Mouse (Mus musculus): ENCODE results near the gene Egflam. TPM values are rescaled to one million over a fixed set of nuclear protein-coding genes. Genes with fewer than 3 reads are reported as not detected.

Gene Egflam
- polyA plus RNA-seq, 1 experiment from 2014 or later = not detected

DNA sequence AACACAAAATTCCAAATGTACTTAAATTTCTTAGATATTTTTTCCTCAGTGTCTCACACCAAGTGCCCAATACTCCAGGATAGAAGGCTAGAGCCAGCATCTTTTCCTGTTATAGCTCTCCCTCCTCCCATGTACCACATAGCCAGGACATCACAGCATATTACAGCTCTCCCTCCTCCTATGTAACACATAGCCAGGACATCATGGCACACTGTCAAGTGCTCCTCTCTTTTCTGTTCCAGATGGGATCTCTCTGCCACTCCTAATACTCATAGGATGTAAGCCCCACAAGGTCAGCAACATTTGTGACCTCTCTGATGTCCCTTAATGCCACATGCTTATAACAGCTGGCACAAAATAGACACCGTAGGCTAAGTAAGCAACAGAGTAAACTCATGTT lies 65.3 kb downstream of the Egflam start:
- no peak overlapping the region for H3K4me3 ChIP-seq (ENCODE audit: inconsistent target)
- no peaks in the 10 kb centered on the region for H3K36me3 ChIP-seq (ENCODE audit: inconsistent target)
- no peak overlapping the region for H3K27ac ChIP-seq
- no peaks in the 10 kb centered on the region for H3K79me2 ChIP-seq (ENCODE audit: inconsistent target)
- 100% methylated on average over 1 of the region's 1 CpGs for WGBS (ENCODE audit: missing documents)

DNA sequence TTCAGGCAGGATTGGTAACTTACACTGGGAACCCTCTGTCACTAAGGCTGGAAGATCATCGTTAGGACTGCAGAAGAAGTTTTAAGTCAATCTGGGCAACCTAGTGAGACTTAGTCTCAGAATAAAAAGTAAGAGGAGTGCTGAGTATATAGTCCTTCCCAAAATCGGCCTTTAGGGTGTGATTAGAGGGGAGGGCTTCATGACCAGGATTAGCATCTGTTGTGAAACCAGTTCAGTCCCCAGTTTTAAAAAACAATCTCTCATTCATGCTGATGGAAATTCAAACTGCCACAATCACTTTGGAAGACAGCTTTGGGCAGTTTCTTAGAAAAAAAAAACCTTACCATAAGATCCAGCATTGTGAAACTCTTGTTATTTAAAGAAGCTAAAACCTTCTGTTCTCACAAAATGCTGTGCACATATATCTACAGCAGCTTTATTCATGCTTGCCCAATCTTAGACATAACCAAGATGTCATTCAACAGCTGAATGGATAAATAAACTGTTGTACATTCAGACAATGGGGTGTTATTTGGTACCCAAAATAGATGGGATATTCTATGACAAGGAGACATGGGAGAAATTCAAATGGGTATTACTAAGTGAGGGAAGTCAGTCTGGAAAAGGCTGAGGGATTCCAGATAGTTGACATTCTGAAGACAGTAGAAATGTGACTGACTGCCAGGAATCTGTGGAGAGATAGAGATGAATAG lies 75.4 kb downstream of the Egflam start:
- Histone ChIP-seq H3K4me3 (ENCODE audit: inconsistent target) (no peak overlapping the region), H3K36me3 (ENCODE audit: inconsistent target) (no peaks in the 10 kb centered on the region), H3K79me2 (ENCODE audit: inconsistent target) (no peaks in the 10 kb centered on the region), H3K27ac (no peak overlapping the region)
- WGBS (ENCODE audit: missing documents) = 82% methylated on average over 2 of the region's 2 CpGs

- no peak overlapping the region for H3K4me3 ChIP-seq (ENCODE audit: inconsistent target)
- H3K27ac ChIP-seq = no peak overlapping the region
- no peaks in the 10 kb centered on the region for H3K36me3 ChIP-seq (ENCODE audit: inconsistent target)
- no peaks in the 10 kb centered on the region for H3K79me2 ChIP-seq (ENCODE audit: inconsistent target)
- 88% methylated on average over 4 of the region's 4 CpGs for WGBS (ENCODE audit: missing documents)
Observed at GRCm38 (mm10) chr15:7320901-7321300, 77.3 kb downstream of the Egflam start.

DNA sequence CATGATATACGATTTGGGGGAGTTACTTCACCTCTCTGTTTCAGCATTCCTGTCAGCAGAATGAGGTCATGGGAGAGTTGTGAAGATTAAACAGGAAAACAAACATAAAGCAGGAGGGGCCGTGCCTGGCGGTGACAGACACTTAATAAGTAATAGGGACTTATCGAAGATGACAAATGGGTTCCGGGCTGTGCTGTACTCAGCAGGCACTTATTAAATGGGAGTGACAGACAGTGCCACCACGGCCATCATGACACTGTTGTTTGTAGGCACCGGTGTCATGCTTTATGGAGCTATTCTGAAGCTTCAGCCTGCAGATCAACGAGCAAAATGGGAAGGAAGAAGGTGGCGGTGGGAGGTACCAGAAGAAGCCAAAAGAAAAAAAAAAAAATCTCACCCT lies 82.7 kb downstream of the Egflam start:
- H3K79me2 ChIP-seq (ENCODE audit: inconsistent target) = no peaks in the 10 kb centered on the region
- no peaks in the 10 kb centered on the region for H3K36me3 ChIP-seq (ENCODE audit: inconsistent target)
- WGBS (ENCODE audit: missing documents) = 81% methylated on average over 9 of the region's 9 CpGs
- no peak overlapping the region for H3K4me3 ChIP-seq (ENCODE audit: inconsistent target)
- H3K27ac ChIP-seq = no peak overlapping the region

- WGBS (ENCODE audit: missing documents) = 96% methylated on average over 2 of the region's 4 CpGs
- Histone ChIP-seq H3K27ac (no peak overlapping the region), H3K79me2 (ENCODE audit: inconsistent target) (no peaks in the 10 kb centered on the region), H3K36me3 (ENCODE audit: inconsistent target) (no peaks in the 10 kb centered on the region), H3K4me3 (ENCODE audit: inconsistent target) (no peak overlapping the region)
Observed at GRCm38 (mm10) chr15:7308711-7309110, 89.5 kb downstream of the Egflam start.

GRCm38 (mm10) chr15:7299892-7300291 lies 98.3 kb downstream of the Egflam start:
- WGBS (ENCODE audit: missing documents) = 79% methylated on average over 1 of the region's 1 CpGs
- H3K27ac ChIP-seq = no peak overlapping the region
- H3K79me2 ChIP-seq (ENCODE audit: inconsistent target) = no peaks in the 10 kb centered on the region
- no peak overlapping the region for H3K4me3 ChIP-seq (ENCODE audit: inconsistent target)
- no peaks in the 10 kb centered on the region for H3K36me3 ChIP-seq (ENCODE audit: inconsistent target)

GRCm38 (mm10) chr15:7295199-7295598 lies 103.0 kb downstream of the Egflam start:
- no peaks in the 10 kb centered on the region for H3K79me2 ChIP-seq (ENCODE audit: inconsistent target)
- H3K36me3 ChIP-seq (ENCODE audit: inconsistent target) = no peaks in the 10 kb centered on the region
- 88% methylated on average over 1 of the region's 1 CpGs for WGBS (ENCODE audit: missing documents)
- H3K27ac ChIP-seq = no peak overlapping the region
- no peak overlapping the region for H3K4me3 ChIP-seq (ENCODE audit: inconsistent target)

DNA sequence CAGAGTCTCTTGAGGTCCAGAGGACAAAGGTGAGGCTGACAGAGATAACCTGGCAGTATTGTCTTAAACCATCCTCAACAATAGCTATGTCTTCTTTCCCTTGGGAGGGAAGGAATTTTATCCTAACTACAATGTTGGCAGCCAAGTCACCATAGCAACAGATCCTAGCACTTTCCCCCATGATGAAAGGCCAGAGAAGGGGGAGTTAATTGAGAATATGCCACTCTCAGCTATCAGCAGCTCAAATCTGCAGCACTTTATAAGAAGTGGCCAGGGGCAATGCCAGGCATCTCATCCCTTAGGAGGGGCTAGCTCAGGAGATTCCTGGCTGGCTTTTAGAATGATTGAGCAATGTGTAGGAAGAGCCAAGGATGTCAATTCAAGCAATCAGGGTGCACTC lies 105.3 kb downstream of the Egflam start:
- H3K27ac ChIP-seq = no peak overlapping the region
- no peaks in the 10 kb centered on the region for H3K36me3 ChIP-seq (ENCODE audit: inconsistent target)
- H3K4me3 ChIP-seq (ENCODE audit: inconsistent target) = no peak overlapping the region
- H3K79me2 ChIP-seq (ENCODE audit: inconsistent target) = no peaks in the 10 kb centered on the region

- Histone ChIP-seq H3K4me3 (ENCODE audit: inconsistent target) (no peak overlapping the region), H3K27ac (no peak overlapping the region), H3K79me2 (ENCODE audit: inconsistent target) (no peaks in the 10 kb centered on the region), H3K36me3 (ENCODE audit: inconsistent target) (no peaks in the 10 kb centered on the region)
- 77% methylated on average over 4 of the region's 4 CpGs for WGBS (ENCODE audit: missing documents)
Observed at GRCm38 (mm10) chr15:7290003-7290402, 108.2 kb downstream of the Egflam start.

- Histone ChIP-seq H3K27ac (no peak overlapping the region), H3K4me3 (ENCODE audit: inconsistent target) (no peak overlapping the region)
- 61% methylated on average over 14 of the region's 14 CpGs for whole genome bisulfite sequencing (ENCODE audit: missing documents)
Observed at GRCm38 (mm10) chr15:7289516-7289915, 108.7 kb downstream of the Egflam start.

DNA sequence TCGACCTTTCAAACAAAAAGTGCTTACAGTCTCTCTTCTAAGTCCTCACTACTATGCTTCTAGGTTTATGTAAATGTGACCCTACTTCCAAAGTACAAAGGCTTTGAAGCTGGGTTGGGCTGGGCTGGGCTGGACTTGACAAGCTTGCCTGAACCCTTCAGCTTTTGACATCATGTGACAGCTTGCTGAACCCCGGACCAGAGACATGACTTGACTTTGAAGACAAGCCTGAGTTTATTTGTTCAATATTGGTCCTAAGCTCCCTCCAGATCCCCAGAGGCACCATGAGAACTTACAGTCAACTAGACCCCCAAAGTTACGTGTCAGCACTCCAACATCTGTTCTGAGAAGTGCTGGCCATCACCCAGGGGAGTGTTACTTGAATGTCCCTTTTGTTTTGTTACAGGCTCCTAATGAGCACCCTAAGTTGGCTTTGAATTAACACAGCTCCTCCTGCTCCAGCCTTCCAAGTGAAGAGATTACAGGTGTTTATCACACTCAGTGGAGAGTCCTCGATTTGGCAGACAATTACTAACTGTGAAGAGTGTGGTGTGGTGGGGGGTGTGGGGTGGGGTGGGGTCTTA lies 109.3 kb downstream of the Egflam start:
- Histone ChIP-seq H3K79me2 (ENCODE audit: inconsistent target) (no peaks in the 10 kb centered on the region), H3K36me3 (ENCODE audit: inconsistent target) (no peaks in the 10 kb centered on the region), H3K4me3 (ENCODE audit: inconsistent target) (no peak overlapping the region), H3K27ac (no peak overlapping the region)
- 55% methylated on average over 4 of the region's 4 CpGs for WGBS (ENCODE audit: missing documents)

More at GRCm38 (mm10) chr15:7289516-7289915, 108.7 kb downstream of the Egflam start:
- no peaks in the 10 kb centered on the region for H3K79me2 ChIP-seq (ENCODE audit: inconsistent target)
- no peaks in the 10 kb centered on the region for H3K36me3 ChIP-seq (ENCODE audit: inconsistent target)

- Histone ChIP-seq H3K36me3 (ENCODE audit: inconsistent target) (no peaks in the 10 kb centered on the region), H3K79me2 (ENCODE audit: inconsistent target) (no peaks in the 10 kb centered on the region), H3K4me3 (ENCODE audit: inconsistent target) (no peak overlapping the region), H3K27ac (no peak overlapping the region)
- WGBS (ENCODE audit: missing documents) = 73% methylated on average over 3 of the region's 3 CpGs
Observed at GRCm38 (mm10) chr15:7287911-7288310, 110.3 kb downstream of the Egflam start.

GRCm38 (mm10) chr15:7281579-7281978 lies 116.6 kb downstream of the Egflam start:
- WGBS (ENCODE audit: missing documents) = 91% methylated on average over 6 of the region's 6 CpGs
- Histone ChIP-seq H3K27ac (no peak overlapping the region), H3K4me3 (ENCODE audit: inconsistent target) (no peak overlapping the region), H3K36me3 (ENCODE audit: inconsistent target) (no peaks in the 10 kb centered on the region), H3K79me2 (ENCODE audit: inconsistent target) (no peaks in the 10 kb centered on the region)

- Histone ChIP-seq H3K79me2 (ENCODE audit: inconsistent target) (no peaks in the 10 kb centered on the region), H3K27ac (no peak overlapping the region), H3K36me3 (ENCODE audit: inconsistent target) (no peaks in the 10 kb centered on the region), H3K4me3 (ENCODE audit: inconsistent target) (no peak overlapping the region)
- 15% methylated on average over 3 of the region's 3 CpGs for WGBS (ENCODE audit: missing documents)
Observed at GRCm38 (mm10) chr15:7263822-7264221, 134.4 kb downstream of the Egflam start.

GRCm38 (mm10) chr15:7263339-7263738 lies 134.9 kb downstream of the Egflam start:
- 84% methylated on average over 9 of the region's 9 CpGs for WGBS (ENCODE audit: missing documents)
- no peak overlapping the region for H3K4me3 ChIP-seq (ENCODE audit: inconsistent target)
- H3K36me3 ChIP-seq (ENCODE audit: inconsistent target) = no peaks in the 10 kb centered on the region

GRCm38 (mm10) chr15:7261371-7261770 lies 136.8 kb downstream of the Egflam start:
- Histone ChIP-seq H3K36me3 (ENCODE audit: inconsistent target) (no peaks in the 10 kb centered on the region), H3K79me2 (ENCODE audit: inconsistent target) (no peaks in the 10 kb centered on the region), H3K4me3 (ENCODE audit: inconsistent target) (no peak overlapping the region), H3K27ac (no peak overlapping the region)
- 100% methylated on average over 1 of the region's 1 CpGs for WGBS (ENCODE audit: missing documents)

More at GRCm38 (mm10) chr15:7263339-7263738, 134.9 kb downstream of the Egflam start:
- Histone ChIP-seq H3K27ac (no peak overlapping the region), H3K79me2 (ENCODE audit: inconsistent target) (no peaks in the 10 kb centered on the region)

All from macrophage (primary cell).